Mouse (Mus musculus) limb, embryonic 10.5 days (tissue): Measurements from ENCODE around the gene Ablim2. TPM values are rescaled to one million over a fixed set of nuclear protein-coding genes. Genes with fewer than 3 reads are reported as not detected.

Experiments used
- DNase-seq: peaks from one replicate; pipeline ENCODE4 v3.0.0-alpha.2; 2017; ENCODE audit warnings: low spot score
- H3K27ac ChIP-seq: fragments of 300-500 bp; sonication (generic); 2 replicates; pipeline ENCODE4 v1.5.1; 2016; ENCODE audit warnings: mild to moderate bottlenecking
- H3K27me3 ChIP-seq: fragments of 300-500 bp; sonication (generic); 2 replicates; pipeline ENCODE4 v1.6.1; 2016; ENCODE audit warnings: low read depth, mild to moderate bottlenecking; ENCODE audit not compliant: poor library complexity, severe bottlenecking
- H3K36me3 ChIP-seq: fragments of 300-500 bp; sonication (generic); 2 replicates; pipeline ENCODE4 v1.6.1; 2016; ENCODE audit warnings: mild to moderate bottlenecking, moderate library complexity
- H3K4me1 ChIP-seq: fragments of 300-500 bp; sonication (generic); 2 replicates; pipeline ENCODE4 v1.6.1; 2016
- H3K4me3 ChIP-seq: fragments of 300-500 bp; sonication (generic); 2 replicates; pipeline ENCODE4 v1.5.1; 2016; ENCODE audit warnings: mild to moderate bottlenecking, moderate library complexity
- H3K9me3 ChIP-seq: fragments of 300-500 bp; sonication (generic); replicated peaks from 2 replicates; pipeline ENCODE4 v1.6.1; 2016; ENCODE audit warnings: mild to moderate bottlenecking
- WGBS: fragments of 180-500 bp; shearing (Covaris S2); methylation state at CpG from one replicate; pipeline ENCODE4 v1.1.7; 2016; 5-methylcytosine and 5-hydroxymethylcytosine counted together
- polyA plus RNA-seq: library from polyadenylated mRNA; unstranded; fragments of >200 nt; fragmentation: Nextera tagmentation; extraction: Ambion mirVana; gene quantifications from 2 replicates; pipeline ENCODE4 v1.2.1, GENCODE M21; 2016

Gene Ablim2
- polyA plus RNA-seq, 1 experiment from 2014 or later = 0.74 TPM

- H3K4me3 ChIP-seq = no peak overlapping the region
- H3K4me1 ChIP-seq = peaks cover 20% of the 10 kb centered on the region
- H3K27me3 ChIP-seq = no peaks in the 10 kb centered on the region
- no peak overlapping the region for H3K27ac ChIP-seq
- no peak for DNase-seq
- H3K36me3 ChIP-seq = no peaks in the 10 kb centered on the region
- H3K9me3 ChIP-seq = no peaks in the 10 kb centered on the region
- 64% methylated on average over 3 of the region's 3 CpGs for WGBS
These were observed 52.8 kb downstream of the Ablim2 start for GRCm38 (mm10) chr5:35810526-35810925.

- Histone ChIP-seq H3K27ac (no peak overlapping the region), H3K36me3 (no peaks in the 10 kb centered on the region)
- 81% methylated on average over 13 of the region's 13 CpGs for WGBS
These were observed 54.1 kb downstream of the Ablim2 start for GRCm38 (mm10) chr5:35811639-35812295.

GRCm38 (mm10) chr5:35814334-35814941, 56.8 kb downstream of the Ablim2 start:
- H3K36me3 ChIP-seq = no peaks in the 10 kb centered on the region
- no peaks in the 10 kb centered on the region for H3K9me3 ChIP-seq
- no peaks in the 10 kb centered on the region for H3K27me3 ChIP-seq
- no peak overlapping the region for H3K27ac ChIP-seq
- WGBS = 68% methylated on average over 15 of the region's 15 CpGs
- H3K4me3 ChIP-seq = no peak overlapping the region
- DNase-seq = no peak
- peaks cover 20% of the 10 kb centered on the region for H3K4me1 ChIP-seq

More at GRCm38 (mm10) chr5:35811639-35812295, 54.1 kb downstream of the Ablim2 start:
- Histone ChIP-seq H3K9me3 (no peaks in the 10 kb centered on the region), H3K4me1 (peaks cover 20% of the 10 kb centered on the region), H3K27me3 (no peaks in the 10 kb centered on the region), H3K4me3 (no peak overlapping the region)
- no peak for DNase-seq

- DNase-seq = no peak
These were observed 57.4 kb downstream of the Ablim2 start for GRCm38 (mm10) chr5:35815051-35815450.

GRCm38 (mm10) chr5:35817266-35817665, 59.6 kb downstream of the Ablim2 start:
- no peaks in the 10 kb centered on the region for H3K9me3 ChIP-seq
- H3K36me3 ChIP-seq = no peaks in the 10 kb centered on the region
- no peak for DNase-seq
- H3K4me3 ChIP-seq = no peak overlapping the region
- no peak overlapping the region for H3K27ac ChIP-seq
- WGBS = 86% methylated on average over 4 of the region's 5 CpGs
- no peaks in the 10 kb centered on the region for H3K27me3 ChIP-seq
- peaks cover 20% of the 10 kb centered on the region for H3K4me1 ChIP-seq

More at GRCm38 (mm10) chr5:35815051-35815450, 57.4 kb downstream of the Ablim2 start:
- Histone ChIP-seq H3K36me3 (no peaks in the 10 kb centered on the region), H3K4me3 (no peak overlapping the region), H3K9me3 (no peaks in the 10 kb centered on the region), H3K27me3 (no peaks in the 10 kb centered on the region), H3K27ac (no peak overlapping the region), H3K4me1 (peaks cover 20% of the 10 kb centered on the region)
- WGBS = 50% methylated on average over 2 of the region's 2 CpGs

GRCm38 (mm10) chr5:35817882-35818281, 60.2 kb downstream of the Ablim2 start:
- DNase-seq = no peak
- Histone ChIP-seq H3K27me3 (no peaks in the 10 kb centered on the region), H3K4me1 (peaks cover 19% of the 10 kb centered on the region), H3K27ac (no peak overlapping the region), H3K4me3 (no peak overlapping the region), H3K36me3 (no peaks in the 10 kb centered on the region), H3K9me3 (no peaks in the 10 kb centered on the region)
- 88% methylated on average over 3 of the region's 3 CpGs for WGBS

- DNase-seq = no peak
- Histone ChIP-seq H3K4me1 (0 out of 2 replicates have a peak, but pooled peaks cover 2% of the 10 kb centered on the region), H3K27me3 (0 out of 2 replicates have a peak, but pooled peaks cover 9% of the 10 kb centered on the region), H3K36me3 (no peaks in the 10 kb centered on the region), H3K27ac (no peak overlapping the region; the same call in 1 of the 2 replicates), H3K9me3 (no peaks in the 10 kb centered on the region), H3K4me3 (no peak overlapping the region)
- WGBS = 79% methylated on average over 5 of the region's 5 CpGs
These were observed 65.0 kb downstream of the Ablim2 start for GRCm38 (mm10) chr5:35822721-35823120.

GRCm38 (mm10) chr5:35826465-35826864, 68.8 kb downstream of the Ablim2 start:
- Histone ChIP-seq H3K36me3 (no peaks in the 10 kb centered on the region), H3K4me1 (peaks cover 7% of the 10 kb centered on the region; the same call in 1 of the 2 replicates), H3K9me3 (no peaks in the 10 kb centered on the region), H3K4me3 (no peak overlapping the region), H3K27me3 (0 out of 2 replicates have a peak, but pooled peaks cover 12% of the 10 kb centered on the region), H3K27ac (no peak overlapping the region)
- WGBS = 73% methylated on average over 5 of the region's 5 CpGs
- DNase-seq = no peak

- Histone ChIP-seq H3K4me1 (peaks cover 9% of the 10 kb centered on the region; the same call in 1 of the 2 replicates), H3K4me3 (no peak overlapping the region), H3K27ac (no peak overlapping the region), H3K9me3 (no peaks in the 10 kb centered on the region), H3K36me3 (no peaks in the 10 kb centered on the region), H3K27me3 (0 out of 2 replicates have a peak, but pooled peaks cover 12% of the 10 kb centered on the region)
- DNase-seq = no peak
- WGBS = 66% methylated on average over 14 of the region's 14 CpGs
These were observed 69.4 kb downstream of the Ablim2 start for GRCm38 (mm10) chr5:35827075-35827474.

GRCm38 (mm10) chr5:35827856-35828255, 70.2 kb downstream of the Ablim2 start:
- no peaks in the 10 kb centered on the region for H3K9me3 ChIP-seq
- WGBS = 87% methylated on average over 5 of the region's 5 CpGs
- DNase-seq = no peak
- H3K27me3 ChIP-seq = 0 out of 2 replicates have a peak, but pooled peaks cover 12% of the 10 kb centered on the region
- peaks cover 9% of the 10 kb centered on the region; the same call in 1 of the 2 replicates for H3K4me1 ChIP-seq
- H3K4me3 ChIP-seq = no peak overlapping the region
- H3K27ac ChIP-seq = no peak overlapping the region
- no peaks in the 10 kb centered on the region for H3K36me3 ChIP-seq

GRCm38 (mm10) chr5:35830101-35830500, 72.4 kb downstream of the Ablim2 start:
- Histone ChIP-seq H3K9me3 (no peaks in the 10 kb centered on the region), H3K36me3 (no peaks in the 10 kb centered on the region), H3K4me1 (peaks cover 9% of the 10 kb centered on the region; the same call in 1 of the 2 replicates), H3K27ac (no peak overlapping the region), H3K4me3 (no peak overlapping the region), H3K27me3 (0 out of 2 replicates have a peak, but pooled peaks cover 12% of the 10 kb centered on the region)
- 73% methylated on average over 3 of the region's 3 CpGs for WGBS
- DNase-seq = no peak

- no peaks in the 10 kb centered on the region for H3K9me3 ChIP-seq
- no peak overlapping the region for H3K4me3 ChIP-seq
- DNase-seq = no peak
- no peak overlapping the region for H3K27ac ChIP-seq
- H3K36me3 ChIP-seq = no peaks in the 10 kb centered on the region
- H3K27me3 ChIP-seq = 0 out of 2 replicates have a peak, but pooled peaks cover 4% of the 10 kb centered on the region
- WGBS = 91% methylated on average over 4 of the region's 4 CpGs
- H3K4me1 ChIP-seq = peaks cover 3% of the 10 kb centered on the region; the same call in 1 of the 2 replicates
These were observed 76.2 kb downstream of the Ablim2 start for GRCm38 (mm10) chr5:35833881-35834280.

- 96% methylated on average over 15 of the region's 15 CpGs for WGBS
- Histone ChIP-seq H3K4me3 (no peak overlapping the region), H3K27me3 (no peaks in the 10 kb centered on the region)
These were observed 79.3 kb downstream of the Ablim2 start for GRCm38 (mm10) chr5:35836992-35837391.

More at GRCm38 (mm10) chr5:35836992-35837391, 79.3 kb downstream of the Ablim2 start:
- no peak for DNase-seq
- H3K27ac ChIP-seq = no peak overlapping the region
- peaks cover 3% of the 10 kb centered on the region; the same call in 1 of the 2 replicates for H3K4me1 ChIP-seq
- no peaks in the 10 kb centered on the region for H3K9me3 ChIP-seq
- H3K36me3 ChIP-seq = no peaks in the 10 kb centered on the region
